Mouse (Mus musculus): ENCODE data around the gene Wdr20. TPM values are rescaled to one million over a fixed set of nuclear protein-coding genes. Genes with fewer than 3 reads are reported as not detected.

Gene Wdr20
- polyA plus RNA-seq, 1 experiment = 12.6 TPM

GRCm38 (mm10) chr12:110796748-110797147 lies 59.0 kb downstream of the Wdr20 start:
- Histone ChIP-seq H3ac (ENCODE audit: control insufficient read depth, insufficient read length, low read depth) (no peak overlapping the region), H3K27me3 (ENCODE audit: control insufficient read depth, insufficient read depth, insufficient read length) (no peaks in the 10 kb centered on the region), H3K36me3 (ENCODE audit: control insufficient read depth, insufficient read depth) (peaks cover 3% of the 10 kb centered on the region), H3K4me3 (ENCODE audit: insufficient read depth, poor library complexity, severe bottlenecking) (no peak overlapping the region), H3K79me2 (ENCODE audit: control insufficient read depth, insufficient read depth) (peaks cover 18% of the 10 kb centered on the region), H3K79me3 (ENCODE audit: low read depth) (peaks cover 3% of the 10 kb centered on the region)
- TF ChIP-seq USF1 (IDR thresholded peaks at IDR 0.05; ENCODE audit: low read depth) = no peak
- TF ChIP-seq MYOD1 (IDR thresholded peaks at IDR 0.05; ENCODE audit: control insufficient read depth, insufficient read length, low read depth) = no peak
- no peak for TF ChIP-seq MYOG (IDR thresholded peaks at IDR 0.05; ENCODE audit: control insufficient read depth, extremely low read depth, insufficient read length)
- no peak for TF ChIP-seq CTCF (IDR thresholded peaks at IDR 0.05; ENCODE audit: control insufficient read depth, insufficient read depth, insufficient read length)
- no peak for TF ChIP-seq CEBPB (IDR thresholded peaks at IDR 0.05; ENCODE audit: low read depth)
- TF ChIP-seq MAX (IDR thresholded peaks at IDR 0.05) = no peak
- no peak for TF ChIP-seq FOSL1 (IDR thresholded peaks at IDR 0.05; ENCODE audit: insufficient read depth, low read length, poor library complexity, severe bottlenecking)

GRCm38 (mm10) chr12:110797202-110797601 lies 59.5 kb downstream of the Wdr20 start:
- peak; percentile 50 for TF ChIP-seq MYOD1 (IDR thresholded peaks at IDR 0.05; ENCODE audit: control insufficient read depth, insufficient read length, low read depth)
- no peak for TF ChIP-seq FOSL1 (IDR thresholded peaks at IDR 0.05; ENCODE audit: insufficient read depth, low read length, poor library complexity, severe bottlenecking)
- peaks cover 18% of the 10 kb centered on the region for H3K79me2 ChIP-seq (ENCODE audit: control insufficient read depth, insufficient read depth)
- no peaks in the 10 kb centered on the region for H3K27me3 ChIP-seq (ENCODE audit: control insufficient read depth, insufficient read depth, insufficient read length)
- H3K79me3 ChIP-seq (ENCODE audit: low read depth) = peaks cover 3% of the 10 kb centered on the region
- no peak overlapping the region for H3K4me3 ChIP-seq (ENCODE audit: insufficient read depth, poor library complexity, severe bottlenecking)
- peaks cover 3% of the 10 kb centered on the region for H3K36me3 ChIP-seq (ENCODE audit: control insufficient read depth, insufficient read depth)
- H3ac ChIP-seq (ENCODE audit: control insufficient read depth, insufficient read length, low read depth) = no peak overlapping the region

GRCm38 (mm10) chr12:110797842-110798431 lies 60.2 kb downstream of the Wdr20 start:
- Histone ChIP-seq H3ac (ENCODE audit: control insufficient read depth, insufficient read length, low read depth) (no peak overlapping the region), H3K4me3 (ENCODE audit: insufficient read depth, poor library complexity, severe bottlenecking) (no peak overlapping the region), H3K27me3 (ENCODE audit: control insufficient read depth, insufficient read depth, insufficient read length) (no peaks in the 10 kb centered on the region), H3K36me3 (ENCODE audit: control insufficient read depth, insufficient read depth) (peaks cover 3% of the 10 kb centered on the region), H3K79me3 (ENCODE audit: low read depth) (peaks cover 3% of the 10 kb centered on the region), H3K79me2 (ENCODE audit: control insufficient read depth, insufficient read depth) (peaks cover 18% of the 10 kb centered on the region)
- peak; percentile 54 for TF ChIP-seq MYOD1 (IDR thresholded peaks at IDR 0.05; ENCODE audit: control insufficient read depth, insufficient read length, low read depth)
- TF ChIP-seq MAX (IDR thresholded peaks at IDR 0.05) = peak; percentile 95
- no peak for TF ChIP-seq USF1 (IDR thresholded peaks at IDR 0.05; ENCODE audit: low read depth)

- peaks cover 18% of the 10 kb centered on the region for H3K79me2 ChIP-seq (ENCODE audit: control insufficient read depth, insufficient read depth)
- peaks cover 3% of the 10 kb centered on the region for H3K79me3 ChIP-seq (ENCODE audit: low read depth)
- H3ac ChIP-seq (ENCODE audit: control insufficient read depth, insufficient read length, low read depth) = no peak overlapping the region
- no peaks in the 10 kb centered on the region for H3K36me3 ChIP-seq (ENCODE audit: control insufficient read depth, insufficient read depth)
- TF ChIP-seq CEBPB (IDR thresholded peaks at IDR 0.05; ENCODE audit: low read depth) (no peak), MAX (IDR thresholded peaks at IDR 0.05) (no peak), CTCF (IDR thresholded peaks at IDR 0.05; ENCODE audit: control insufficient read depth, insufficient read depth, insufficient read length) (no peak), FOSL1 (IDR thresholded peaks at IDR 0.05; ENCODE audit: insufficient read depth, low read length, poor library complexity, severe bottlenecking) (no peak), MYOG (IDR thresholded peaks at IDR 0.05; ENCODE audit: control insufficient read depth, extremely low read depth, insufficient read length) (no peak), USF1 (IDR thresholded peaks at IDR 0.05; ENCODE audit: low read depth) (no peak), MYOD1 (IDR thresholded peaks at IDR 0.05; ENCODE audit: control insufficient read depth, insufficient read length, low read depth) (no peak)
- no peaks in the 10 kb centered on the region for H3K27me3 ChIP-seq (ENCODE audit: control insufficient read depth, insufficient read depth, insufficient read length)
- no peak overlapping the region for H3K4me3 ChIP-seq (ENCODE audit: insufficient read depth, poor library complexity, severe bottlenecking)
Observed at GRCm38 (mm10) chr12:110799226-110799625, 61.5 kb downstream of the Wdr20 start.

GRCm38 (mm10) chr12:110801876-110802464 lies 64.2 kb downstream of the Wdr20 start:
- Histone ChIP-seq H3K36me3 (ENCODE audit: control insufficient read depth, insufficient read depth) (no peaks in the 10 kb centered on the region), H3K4me3 (ENCODE audit: insufficient read depth, poor library complexity, severe bottlenecking) (no peak overlapping the region), H3K79me3 (ENCODE audit: low read depth) (peaks cover 3% of the 10 kb centered on the region), H3K27me3 (ENCODE audit: control insufficient read depth, insufficient read depth, insufficient read length) (no peaks in the 10 kb centered on the region), H3ac (ENCODE audit: control insufficient read depth, insufficient read length, low read depth) (no peak overlapping the region), H3K79me2 (ENCODE audit: control insufficient read depth, insufficient read depth) (peaks cover 18% of the 10 kb centered on the region)
- TF ChIP-seq CTCF (IDR thresholded peaks at IDR 0.05; ENCODE audit: control insufficient read depth, insufficient read depth, insufficient read length) (no peak), MAX (IDR thresholded peaks at IDR 0.05) (no peak), CEBPB (IDR thresholded peaks at IDR 0.05; ENCODE audit: low read depth) (no peak), USF1 (IDR thresholded peaks at IDR 0.05; ENCODE audit: low read depth) (no peak), FOSL1 (IDR thresholded peaks at IDR 0.05; ENCODE audit: insufficient read depth, low read length, poor library complexity, severe bottlenecking) (no peak), MYOG (IDR thresholded peaks at IDR 0.05; ENCODE audit: control insufficient read depth, extremely low read depth, insufficient read length) (no peak), MYOD1 (IDR thresholded peaks at IDR 0.05; ENCODE audit: control insufficient read depth, insufficient read length, low read depth) (no peak)

Data from C2C12 (cell line).